Mouse (Mus musculus): ENCODE data around the gene Mfsd12. TPM values are rescaled to one million over a fixed set of nuclear protein-coding genes. Genes with fewer than 3 reads are reported as not detected.

Mfsd12 gene
- polyA plus RNA-seq, 1 experiment = 33.1 TPM

- Histone ChIP-seq H3K27me3 (ENCODE audit: control insufficient read depth, insufficient read depth, low read length) (no peaks in the 10 kb centered on the region), H3K4me3 (ENCODE audit: control insufficient read depth, low read depth, low read length) (peak overlapping the region; percentile 98; the same call in 1 of the 2 replicates), H3K36me3 (ENCODE audit: control insufficient read depth, insufficient read depth, low read length) (no peaks in the 10 kb centered on the region; the same call in 1 of the 2 replicates), H3K27ac (ENCODE audit: control insufficient read depth, insufficient read depth, low read depth, low read length) (no peak overlapping the region), H3K4me1 (ENCODE audit: control insufficient read depth, insufficient read depth, low read length) (peaks cover 13% of the 10 kb centered on the region)
- no peak for TF ChIP-seq POLR2A (IDR thresholded peaks at IDR 0.05; ENCODE audit: control insufficient read depth, low read depth, low read length)
- TF ChIP-seq CTCF (IDR thresholded peaks at IDR 0.05; ENCODE audit: control insufficient read depth, insufficient read depth, insufficient replicate concordance, low read depth, low read length) = no peak
These were observed 38.5 kb upstream of the Mfsd12 start for GRCm38 (mm10) chr10:81318589-81319329.

GRCm38 (mm10) chr10:81319330-81319699, 38.0 kb upstream of the Mfsd12 start:
- Histone ChIP-seq H3K4me3 (ENCODE audit: control insufficient read depth, low read depth, low read length) (peak overlapping the region; percentile 98), H3K27ac (ENCODE audit: control insufficient read depth, insufficient read depth, low read depth, low read length) (peak overlapping the region; percentile 94; the same call in 1 of the 2 replicates), H3K27me3 (ENCODE audit: control insufficient read depth, insufficient read depth, low read length) (no peaks in the 10 kb centered on the region), H3K36me3 (ENCODE audit: control insufficient read depth, insufficient read depth, low read length) (no peaks in the 10 kb centered on the region; the same call in 1 of the 2 replicates), H3K4me1 (ENCODE audit: control insufficient read depth, insufficient read depth, low read length) (peaks cover 13% of the 10 kb centered on the region)
- TF ChIP-seq CTCF (IDR thresholded peaks at IDR 0.05; ENCODE audit: control insufficient read depth, insufficient read depth, insufficient replicate concordance, low read depth, low read length) (0 out of 2 replicates have a peak, but pooled peaks have one; percentile 19), POLR2A (IDR thresholded peaks at IDR 0.05; ENCODE audit: control insufficient read depth, low read depth, low read length) (no peak)

- Histone ChIP-seq H3K27ac (ENCODE audit: control insufficient read depth, insufficient read depth, low read depth, low read length) (peak overlapping the region; percentile 94), H3K4me3 (ENCODE audit: control insufficient read depth, low read depth, low read length) (peak overlapping the region; percentile 98), H3K4me1 (ENCODE audit: control insufficient read depth, insufficient read depth, low read length) (peaks cover 13% of the 10 kb centered on the region), H3K36me3 (ENCODE audit: control insufficient read depth, insufficient read depth, low read length) (no peaks in the 10 kb centered on the region; the same call in 1 of the 2 replicates), H3K27me3 (ENCODE audit: control insufficient read depth, insufficient read depth, low read length) (no peaks in the 10 kb centered on the region)
- TF ChIP-seq CTCF (IDR thresholded peaks at IDR 0.05; ENCODE audit: control insufficient read depth, insufficient read depth, insufficient replicate concordance, low read depth, low read length) (no peak), POLR2A (IDR thresholded peaks at IDR 0.05; ENCODE audit: control insufficient read depth, low read depth, low read length) (no peak)
These were observed 37.3 kb upstream of the Mfsd12 start for GRCm38 (mm10) chr10:81319741-81320549.

GRCm38 (mm10) chr10:81320550-81321347, 36.5 kb upstream of the Mfsd12 start, which contains the start of gene Cactin:
Gene Cactin, plus strand, starts transcription at chr10:81321103.
- Histone ChIP-seq H3K27ac (ENCODE audit: control insufficient read depth, insufficient read depth, low read depth, low read length) (peak within 1 kb of the TSS; percentile 94), H3K36me3 (ENCODE audit: control insufficient read depth, insufficient read depth, low read length) (no peaks in the 10 kb centered on the region; the same call in 1 of the 2 replicates), H3K27me3 (ENCODE audit: control insufficient read depth, insufficient read depth, low read length) (no peaks in the 10 kb centered on the region), H3K4me1 (ENCODE audit: control insufficient read depth, insufficient read depth, low read length) (peaks cover 13% of the 10 kb centered on the region), H3K4me3 (ENCODE audit: control insufficient read depth, low read depth, low read length) (peak within 1 kb of the TSS; percentile 98)
- peak; percentile 65; the same call in 1 of the 2 replicates for TF ChIP-seq POLR2A (IDR thresholded peaks at IDR 0.05; ENCODE audit: control insufficient read depth, low read depth, low read length)
- TF ChIP-seq CTCF (IDR thresholded peaks at IDR 0.05; ENCODE audit: control insufficient read depth, insufficient read depth, insufficient replicate concordance, low read depth, low read length) = 0 out of 2 replicates have a peak, but pooled peaks have one; percentile 1

GRCm38 (mm10) chr10:81321436-81321835, 35.9 kb upstream of the Mfsd12 start:
- Histone ChIP-seq H3K4me3 (ENCODE audit: control insufficient read depth, low read depth, low read length) (peak overlapping the region; percentile 98), H3K4me1 (ENCODE audit: control insufficient read depth, insufficient read depth, low read length) (peaks cover 13% of the 10 kb centered on the region), H3K27ac (ENCODE audit: control insufficient read depth, insufficient read depth, low read depth, low read length) (peak overlapping the region; percentile 94)

GRCm38 (mm10) chr10:81322444-81322843, 34.8 kb upstream of the Mfsd12 start:
- H3K4me3 ChIP-seq (ENCODE audit: control insufficient read depth, low read depth, low read length) = no peak overlapping the region
- TF ChIP-seq POLR2A (IDR thresholded peaks at IDR 0.05; ENCODE audit: control insufficient read depth, low read depth, low read length) (no peak), CTCF (IDR thresholded peaks at IDR 0.05; ENCODE audit: control insufficient read depth, insufficient read depth, insufficient replicate concordance, low read depth, low read length) (no peak)
- no peak overlapping the region for H3K27ac ChIP-seq (ENCODE audit: control insufficient read depth, insufficient read depth, low read depth, low read length)
- peaks cover 13% of the 10 kb centered on the region for H3K4me1 ChIP-seq (ENCODE audit: control insufficient read depth, insufficient read depth, low read length)
- no peaks in the 10 kb centered on the region for H3K27me3 ChIP-seq (ENCODE audit: control insufficient read depth, insufficient read depth, low read length)
- H3K36me3 ChIP-seq (ENCODE audit: control insufficient read depth, insufficient read depth, low read length) = no peaks in the 10 kb centered on the region; the same call in 1 of the 2 replicates

More at GRCm38 (mm10) chr10:81321436-81321835, 35.9 kb upstream of the Mfsd12 start:
- TF ChIP-seq POLR2A (IDR thresholded peaks at IDR 0.05; ENCODE audit: control insufficient read depth, low read depth, low read length) (no peak), CTCF (IDR thresholded peaks at IDR 0.05; ENCODE audit: control insufficient read depth, insufficient read depth, insufficient replicate concordance, low read depth, low read length) (no peak)
- no peaks in the 10 kb centered on the region; the same call in 1 of the 2 replicates for H3K36me3 ChIP-seq (ENCODE audit: control insufficient read depth, insufficient read depth, low read length)
- H3K27me3 ChIP-seq (ENCODE audit: control insufficient read depth, insufficient read depth, low read length) = no peaks in the 10 kb centered on the region
